Mouse (Mus musculus) neural tube, embryonic 12.5 days (tissue): ENCODE measurements around the gene Cxcr5. TPM values are rescaled to one million over a fixed set of nuclear protein-coding genes. Genes with fewer than 3 reads are reported as not detected.
A peak's percentile ranks its signal among the peaks of the same experiment; 100 is the strongest.

Experiments
- ATAC-seq: fragments of 200-750 bp; cut with Nextera tagmentation; 2 replicates; pipeline ENCODE4 v1.8.0; 2017; ENCODE audit warnings: low read depth, mild to moderate bottlenecking, moderate TSS enrichment, moderate library complexity; ENCODE audit not compliant: low FRiP score
- H3K27ac ChIP-seq: fragments of 300-500 bp; sonication (generic); 2 replicates; pipeline ENCODE4 v1.5.1; 2016
- H3K27me3 ChIP-seq: fragments of 300-500 bp; sonication (generic); replicated peaks from 2 replicates; pipeline ENCODE4 v1.6.1; 2016; ENCODE audit warnings: mild to moderate bottlenecking
- H3K36me3 ChIP-seq: fragments of 300-500 bp; sonication (generic); 2 replicates; pipeline ENCODE4 v1.6.1; 2016; ENCODE audit warnings: mild to moderate bottlenecking
- H3K4me1 ChIP-seq: fragments of 300-500 bp; sonication (generic); 2 replicates; pipeline ENCODE4 v1.6.1; 2016
- H3K4me2 ChIP-seq: fragments of 300-500 bp; sonication (generic); replicated peaks from 2 replicates; pipeline ENCODE4 v1.6.1; 2016; ENCODE audit warnings: mild to moderate bottlenecking
- H3K4me3 ChIP-seq: fragments of 300-500 bp; sonication (generic); 2 replicates; pipeline ENCODE4 v1.5.1; 2016
- H3K9ac ChIP-seq: fragments of 300-500 bp; sonication (generic); 2 replicates; pipeline ENCODE4 v1.6.1; 2016; ENCODE audit warnings: mild to moderate bottlenecking
- H3K9me3 ChIP-seq: fragments of 300-500 bp; sonication (generic); 2 replicates; pipeline ENCODE4 v1.6.1; 2016; ENCODE audit warnings: mild to moderate bottlenecking
- WGBS: fragments of 180-500 bp; shearing (Covaris S2); methylation state at CpG from one replicate; pipeline ENCODE4 v1.1.7; 2016; 5-methylcytosine and 5-hydroxymethylcytosine counted together
- polyA plus RNA-seq: library from polyadenylated mRNA; unstranded; fragments of >200 nt; fragmentation: Nextera tagmentation; extraction: Ambion mirVana; gene quantifications from 2 replicates; pipeline ENCODE4 v1.2.1, GENCODE M21; 2016

The Cxcr5 gene
- polyA plus RNA-seq, 1 experiment from 2014 or later: not detected

DNA sequence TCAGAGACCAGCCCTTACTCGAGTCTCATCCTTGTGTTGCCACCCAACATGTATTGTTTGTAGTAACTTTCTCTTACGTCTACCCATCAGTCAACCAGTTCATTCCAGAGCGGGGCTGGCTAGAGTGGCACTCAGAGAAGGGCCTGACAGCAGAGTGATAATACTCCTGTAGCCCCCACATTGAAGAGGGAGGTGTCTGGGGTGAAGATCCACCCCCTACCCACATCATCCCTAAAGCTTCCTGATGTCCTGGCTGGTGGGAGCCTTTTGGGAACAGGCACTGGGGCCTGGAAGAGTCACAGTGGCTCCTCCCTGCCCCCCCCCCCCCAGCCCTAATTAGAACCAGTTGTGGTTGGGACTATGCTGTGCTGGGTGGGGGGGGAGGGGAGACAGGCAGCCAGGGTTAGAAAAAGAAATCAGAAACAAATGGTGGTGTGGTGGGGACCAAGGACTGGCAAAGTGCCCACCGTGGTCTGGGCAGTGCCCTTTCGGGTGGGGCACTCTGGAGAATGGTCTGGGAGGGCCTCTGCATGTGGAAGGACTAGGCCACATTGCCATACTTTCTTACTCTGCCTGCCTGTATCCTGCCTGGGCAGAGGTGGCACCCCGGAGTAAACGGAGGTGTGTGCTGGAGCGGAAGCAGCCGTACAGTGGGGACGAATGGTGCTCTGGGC, 60.3 kb downstream of the Cxcr5 start:
- peak overlapping the region; percentile 18 for H3K4me2 ChIP-seq
- H3K4me1 ChIP-seq: peaks cover 62% of the 10 kb centered on the region
- no peaks in the 10 kb centered on the region; the same call in 1 of the 2 replicates for H3K27me3 ChIP-seq
- no peak overlapping the region for H3K4me3 ChIP-seq
- ATAC-seq: no peak
- H3K36me3 ChIP-seq: peaks cover 20% of the 10 kb centered on the region
- WGBS: 56% methylated on average over 10 of the region's 10 CpGs
- H3K27ac ChIP-seq: no peak overlapping the region
- H3K9ac ChIP-seq: 0 out of 2 replicates have a peak overlapping the region, but pooled peaks have one; percentile 33
- H3K9me3 ChIP-seq: no peaks in the 10 kb centered on the region

DNA sequence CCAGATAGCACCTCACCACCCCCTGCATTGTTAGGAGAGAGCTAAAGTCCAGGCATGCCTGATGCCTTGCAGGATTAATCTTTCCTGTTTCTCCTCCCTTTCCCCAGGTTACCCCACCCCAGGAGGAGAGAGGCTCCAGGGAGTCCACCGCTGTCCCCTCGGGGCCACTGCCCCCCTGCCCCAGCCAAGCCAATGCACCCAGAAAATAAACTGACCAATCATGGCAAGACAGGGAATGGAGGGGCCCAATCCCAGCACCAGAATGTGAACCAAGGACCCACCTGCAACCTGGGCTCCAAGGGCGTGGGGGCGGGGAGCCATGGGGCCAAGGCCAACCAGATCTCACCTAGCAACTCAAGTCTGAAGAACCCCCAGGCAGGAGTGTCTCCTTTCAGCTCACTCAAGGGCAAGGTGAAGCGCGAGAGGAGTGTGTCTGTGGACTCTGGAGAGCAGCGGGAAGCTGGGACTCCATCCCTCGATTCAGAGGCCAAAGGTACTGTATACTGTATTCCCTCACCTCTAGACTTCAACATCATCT, 61.0 kb downstream of the Cxcr5 start:
- Histone ChIP-seq H3K9ac (0 out of 2 replicates have a peak overlapping the region, but pooled peaks have one; percentile 48), H3K36me3 (peaks cover 13% of the 10 kb centered on the region), H3K27me3 (no peaks in the 10 kb centered on the region; the same call in 1 of the 2 replicates), H3K4me3 (no peak overlapping the region), H3K9me3 (no peaks in the 10 kb centered on the region), H3K4me1 (peaks cover 57% of the 10 kb centered on the region), H3K27ac (no peak overlapping the region), H3K4me2 (peak overlapping the region; percentile 88; the same call in 1 of the 2 replicates)
- WGBS: 56% methylated on average over 8 of the region's 8 CpGs
- no peak for ATAC-seq

DNA sequence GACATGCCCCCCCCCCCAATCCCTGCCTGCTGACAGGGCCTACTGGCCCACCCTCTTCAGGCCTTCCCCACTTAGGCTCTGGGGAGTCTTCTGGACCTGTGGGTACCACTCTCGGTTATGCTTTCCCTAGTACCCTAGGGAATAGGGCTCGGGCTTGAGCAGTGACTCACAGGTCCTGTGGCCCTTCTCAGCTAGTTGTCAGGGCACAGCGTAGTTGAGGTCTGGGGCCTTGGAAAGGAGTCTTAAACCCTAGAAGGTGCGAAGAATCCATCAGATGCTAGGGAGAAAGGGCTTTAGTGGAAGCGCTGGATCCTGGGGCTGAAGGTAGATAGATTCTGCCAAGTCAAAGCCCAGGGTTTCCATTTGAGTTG, 61.5 kb downstream of the Cxcr5 start:
- no peak for ATAC-seq
- Histone ChIP-seq H3K4me1 (peaks cover 56% of the 10 kb centered on the region), H3K4me2 (peak overlapping the region; percentile 88), H3K9me3 (no peaks in the 10 kb centered on the region), H3K27ac (peak overlapping the region; percentile 90), H3K36me3 (peaks cover 9% of the 10 kb centered on the region; the same call in 1 of the 2 replicates), H3K4me3 (peak overlapping the region; percentile 43), H3K9ac (peak overlapping the region; percentile 48), H3K27me3 (no peaks in the 10 kb centered on the region; the same call in 1 of the 2 replicates)
- 29% methylated on average over 5 of the region's 5 CpGs for WGBS

DNA sequence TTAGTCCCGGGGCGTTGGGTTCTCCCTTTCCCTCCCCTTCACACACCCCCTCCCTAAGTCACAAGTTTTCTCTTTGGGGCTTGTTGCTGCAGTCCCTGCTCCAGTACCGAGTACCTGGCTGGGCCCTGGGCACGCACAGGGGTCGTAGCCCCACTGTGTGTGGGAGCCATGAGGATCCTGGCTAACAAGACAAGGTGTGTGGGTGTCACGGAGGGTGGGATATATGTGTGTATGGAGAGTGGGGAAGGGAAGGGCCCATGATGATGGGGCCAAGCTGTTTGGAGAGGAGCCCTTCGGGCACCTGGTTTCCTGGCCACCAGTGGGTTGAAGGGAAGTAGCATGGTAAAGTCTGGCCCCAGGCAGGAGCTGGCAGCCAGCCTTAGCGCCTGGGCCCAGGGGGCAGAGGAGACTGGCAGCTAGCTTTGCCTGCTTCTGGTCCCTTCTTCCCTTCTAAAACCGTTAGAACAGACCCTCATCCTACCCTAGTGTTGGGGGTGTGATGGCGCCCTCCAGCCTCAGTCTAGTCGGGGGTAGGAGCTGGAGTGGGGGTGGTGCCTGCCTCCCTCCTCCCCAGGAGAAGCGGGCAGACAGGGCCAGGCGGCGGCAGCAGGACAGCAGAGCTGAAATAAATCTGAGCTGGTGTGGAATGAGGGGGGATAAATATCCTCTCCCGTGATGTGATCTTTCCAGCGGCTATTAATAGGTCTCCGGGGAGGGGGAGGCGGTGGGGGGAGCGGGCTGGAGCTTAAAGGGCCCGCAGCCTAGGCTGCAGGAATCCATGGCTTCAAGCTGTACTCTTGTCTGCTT, 62.1 kb downstream of the Cxcr5 start:
- H3K4me3 ChIP-seq: peak overlapping the region; percentile 43
- no peaks in the 10 kb centered on the region; the same call in 1 of the 2 replicates for H3K27me3 ChIP-seq
- ATAC-seq: peak; percentile 45
- H3K4me2 ChIP-seq: peak overlapping the region; percentile 88
- peaks cover 9% of the 10 kb centered on the region; the same call in 1 of the 2 replicates for H3K36me3 ChIP-seq
- 10% methylated on average over 20 of the region's 20 CpGs for WGBS
- peaks cover 62% of the 10 kb centered on the region for H3K4me1 ChIP-seq
- peak overlapping the region; percentile 48 for H3K9ac ChIP-seq
- H3K27ac ChIP-seq: peak overlapping the region; percentile 90
- H3K9me3 ChIP-seq: no peaks in the 10 kb centered on the region

DNA sequence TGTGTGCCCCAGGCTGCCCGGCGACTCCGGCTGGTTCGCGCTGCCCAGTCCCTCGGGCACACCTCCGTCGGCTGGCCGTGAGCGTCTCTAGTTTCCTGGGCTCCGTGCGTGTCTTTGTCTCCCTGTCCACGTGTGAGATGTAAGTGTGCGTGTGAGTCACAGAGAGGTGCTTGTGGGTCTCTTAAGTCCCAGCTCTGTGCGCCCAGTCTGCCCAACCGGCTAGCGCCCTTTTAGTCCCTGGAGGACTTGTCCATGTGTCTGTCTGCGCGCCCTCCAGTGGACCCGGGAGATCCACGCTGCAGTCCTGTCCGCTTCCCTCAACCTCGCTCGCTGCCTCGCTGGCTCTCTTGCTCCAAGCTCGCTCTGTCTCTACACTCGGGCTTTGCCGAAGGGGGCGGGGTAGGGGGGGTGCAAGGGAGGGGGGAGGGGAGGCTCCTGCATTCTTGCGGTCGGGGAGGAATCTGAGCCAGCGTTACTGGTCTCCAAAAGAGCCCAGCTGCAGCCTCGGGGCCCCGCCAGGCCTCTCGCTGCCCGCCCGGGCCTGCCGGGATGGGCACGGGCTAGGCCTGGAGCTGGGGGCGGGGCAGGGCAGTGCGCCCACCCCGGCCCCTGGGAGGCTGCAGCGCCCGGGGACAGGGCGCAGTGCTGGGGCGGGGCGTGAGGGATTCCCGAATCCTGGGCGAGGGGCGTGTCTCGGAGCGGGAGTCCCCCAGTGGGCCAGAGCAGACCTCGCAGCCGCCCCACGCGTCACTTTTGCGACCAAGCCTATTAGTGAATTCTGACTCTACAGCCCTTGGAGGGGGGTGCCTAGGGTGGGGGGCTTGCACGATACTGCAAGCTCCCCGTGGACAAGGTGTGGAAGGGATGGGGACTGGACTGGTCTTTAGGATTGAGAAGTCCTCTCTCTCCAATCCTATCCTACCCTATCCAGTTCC, 63.0 kb downstream of the Cxcr5 start:
- WGBS: under 1% methylated on average over 59 of the region's 59 CpGs
- Histone ChIP-seq H3K4me2 (peak overlapping the region; percentile 88), H3K27ac (peak overlapping the region; percentile 90), H3K36me3 (peaks cover 9% of the 10 kb centered on the region; the same call in 1 of the 2 replicates), H3K9ac (peak overlapping the region; percentile 65), H3K27me3 (no peaks in the 10 kb centered on the region; the same call in 1 of the 2 replicates), H3K4me1 (peaks cover 70% of the 10 kb centered on the region), H3K4me3 (peak overlapping the region; percentile 43), H3K9me3 (no peaks in the 10 kb centered on the region)
- peak; percentile 71 for ATAC-seq

DNA sequence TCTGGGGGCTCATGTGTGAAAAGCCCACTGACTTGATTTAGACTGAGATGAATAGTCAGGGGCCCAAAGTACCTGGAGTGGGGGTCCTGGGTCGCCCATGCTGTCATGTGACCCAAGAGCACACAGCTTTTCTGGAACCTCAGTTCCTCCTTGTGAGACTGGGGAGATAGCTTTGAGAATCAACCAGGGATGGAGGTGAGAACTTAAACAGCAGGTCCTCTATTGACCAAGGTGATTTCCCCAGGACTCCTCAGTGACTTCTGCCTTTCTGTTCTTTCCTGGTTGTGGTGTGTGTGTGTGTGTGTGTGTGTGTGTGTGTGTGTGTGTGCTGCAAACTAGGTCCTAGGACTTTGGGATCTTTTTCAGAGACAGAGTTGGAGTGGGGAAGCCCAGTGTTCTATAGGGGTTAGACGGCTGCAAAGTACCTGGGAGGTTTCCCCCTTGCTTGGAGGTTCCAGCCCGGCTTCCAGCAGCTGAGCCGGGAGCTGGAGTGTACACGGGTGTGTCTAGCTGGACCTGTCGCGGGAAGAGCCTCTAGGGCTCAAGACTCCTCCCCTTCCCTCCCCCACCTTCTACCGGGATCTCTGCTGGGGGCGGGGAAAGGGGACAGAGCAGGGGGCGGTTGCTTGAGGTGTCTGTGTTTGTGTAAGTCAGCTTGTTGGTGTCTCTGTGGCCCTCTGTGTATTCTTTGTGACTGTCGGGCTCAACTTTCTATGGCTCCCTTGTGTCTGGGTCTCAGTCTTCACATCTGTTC, 63.9 kb downstream of the Cxcr5 start:
- H3K4me1 ChIP-seq: peaks cover 79% of the 10 kb centered on the region
- WGBS: 3% methylated on average over 11 of the region's 11 CpGs
- peak overlapping the region; percentile 65 for H3K9ac ChIP-seq
- H3K9me3 ChIP-seq: no peaks in the 10 kb centered on the region
- H3K27me3 ChIP-seq: no peaks in the 10 kb centered on the region; the same call in 1 of the 2 replicates
- ATAC-seq: peak; percentile 13
- H3K27ac ChIP-seq: peak overlapping the region; percentile 90; the same call in 1 of the 2 replicates
- peak overlapping the region; percentile 88 for H3K4me2 ChIP-seq
- H3K36me3 ChIP-seq: peaks cover 9% of the 10 kb centered on the region; the same call in 1 of the 2 replicates
- H3K4me3 ChIP-seq: peak overlapping the region; percentile 43

DNA sequence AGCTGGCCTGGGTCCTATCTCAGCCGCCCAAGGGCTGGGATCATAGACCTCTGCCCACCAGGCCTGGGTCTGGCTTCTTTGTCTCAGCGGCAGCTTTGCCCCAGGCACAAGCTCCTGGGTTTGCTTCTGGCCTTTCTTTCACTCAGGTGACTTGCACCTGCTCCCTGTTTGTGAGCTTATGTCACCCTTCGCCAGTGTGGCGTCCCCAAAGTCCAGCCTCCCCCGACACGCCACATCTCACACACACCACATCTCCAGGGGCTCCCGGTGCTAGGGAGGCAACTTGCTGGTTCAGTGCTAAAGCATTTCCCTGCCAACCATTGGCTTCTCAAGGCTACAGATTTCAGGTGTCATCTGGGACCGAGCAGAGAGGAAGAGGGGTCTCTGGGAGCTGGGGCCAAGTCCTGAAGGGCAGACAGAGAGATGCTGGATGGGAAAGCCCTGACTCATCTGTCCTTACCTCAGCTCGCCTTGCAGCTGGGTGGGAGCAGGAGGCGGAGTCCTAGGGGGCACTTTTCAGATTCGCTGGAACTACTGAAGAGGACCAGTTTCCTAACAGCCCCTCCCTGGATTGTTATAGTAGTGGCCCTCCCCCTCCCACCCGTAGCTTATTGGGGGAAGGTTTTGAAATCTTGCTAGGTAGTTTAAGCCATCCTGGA, 64.7 kb downstream of the Cxcr5 start:
- Histone ChIP-seq H3K27me3 (no peaks in the 10 kb centered on the region; the same call in 1 of the 2 replicates), H3K9ac (no peak overlapping the region), H3K4me1 (peaks cover 85% of the 10 kb centered on the region), H3K4me3 (no peak overlapping the region), H3K36me3 (peaks cover 9% of the 10 kb centered on the region; the same call in 1 of the 2 replicates), H3K27ac (no peak overlapping the region), H3K4me2 (no peak overlapping the region), H3K9me3 (no peaks in the 10 kb centered on the region)
- ATAC-seq: no peak
- 53% methylated on average over 12 of the region's 12 CpGs for WGBS

DNA sequence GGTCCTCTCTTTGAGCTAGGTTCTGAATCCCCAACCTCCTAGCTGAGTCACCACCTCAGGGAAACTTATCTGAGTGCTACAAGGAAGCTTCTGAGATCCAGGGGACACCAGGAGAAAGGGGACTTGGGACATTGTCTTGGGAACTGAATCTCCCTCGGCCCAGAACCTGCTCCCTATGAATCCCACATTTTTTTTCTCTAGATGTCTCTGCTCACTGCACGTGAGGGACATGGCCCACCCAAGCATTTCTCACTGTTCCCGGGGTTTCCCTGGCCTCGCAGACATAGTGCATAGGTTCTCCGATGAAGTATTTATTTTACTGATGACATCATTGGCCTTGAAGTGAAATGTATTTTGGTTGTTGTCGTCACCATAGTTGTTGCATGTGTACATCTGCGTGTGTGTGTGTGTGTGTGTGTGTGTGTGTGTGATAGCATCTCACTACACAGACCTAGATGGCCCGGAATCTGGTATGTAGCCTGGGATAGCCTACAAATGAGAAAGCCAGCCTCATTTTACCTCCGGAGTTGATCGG, 65.8 kb downstream of the Cxcr5 start:
- no peak overlapping the region for H3K27ac ChIP-seq
- H3K36me3 ChIP-seq: 0 out of 2 replicates have a peak, but pooled peaks cover 2% of the 10 kb centered on the region
- H3K9me3 ChIP-seq: no peaks in the 10 kb centered on the region
- H3K4me3 ChIP-seq: no peak overlapping the region
- 87% methylated on average over 10 of the region's 10 CpGs for WGBS
- no peak overlapping the region for H3K4me2 ChIP-seq
- ATAC-seq: no peak
- peaks cover 78% of the 10 kb centered on the region for H3K4me1 ChIP-seq
- H3K27me3 ChIP-seq: no peaks in the 10 kb centered on the region; the same call in 1 of the 2 replicates
- H3K9ac ChIP-seq: no peak overlapping the region

DNA sequence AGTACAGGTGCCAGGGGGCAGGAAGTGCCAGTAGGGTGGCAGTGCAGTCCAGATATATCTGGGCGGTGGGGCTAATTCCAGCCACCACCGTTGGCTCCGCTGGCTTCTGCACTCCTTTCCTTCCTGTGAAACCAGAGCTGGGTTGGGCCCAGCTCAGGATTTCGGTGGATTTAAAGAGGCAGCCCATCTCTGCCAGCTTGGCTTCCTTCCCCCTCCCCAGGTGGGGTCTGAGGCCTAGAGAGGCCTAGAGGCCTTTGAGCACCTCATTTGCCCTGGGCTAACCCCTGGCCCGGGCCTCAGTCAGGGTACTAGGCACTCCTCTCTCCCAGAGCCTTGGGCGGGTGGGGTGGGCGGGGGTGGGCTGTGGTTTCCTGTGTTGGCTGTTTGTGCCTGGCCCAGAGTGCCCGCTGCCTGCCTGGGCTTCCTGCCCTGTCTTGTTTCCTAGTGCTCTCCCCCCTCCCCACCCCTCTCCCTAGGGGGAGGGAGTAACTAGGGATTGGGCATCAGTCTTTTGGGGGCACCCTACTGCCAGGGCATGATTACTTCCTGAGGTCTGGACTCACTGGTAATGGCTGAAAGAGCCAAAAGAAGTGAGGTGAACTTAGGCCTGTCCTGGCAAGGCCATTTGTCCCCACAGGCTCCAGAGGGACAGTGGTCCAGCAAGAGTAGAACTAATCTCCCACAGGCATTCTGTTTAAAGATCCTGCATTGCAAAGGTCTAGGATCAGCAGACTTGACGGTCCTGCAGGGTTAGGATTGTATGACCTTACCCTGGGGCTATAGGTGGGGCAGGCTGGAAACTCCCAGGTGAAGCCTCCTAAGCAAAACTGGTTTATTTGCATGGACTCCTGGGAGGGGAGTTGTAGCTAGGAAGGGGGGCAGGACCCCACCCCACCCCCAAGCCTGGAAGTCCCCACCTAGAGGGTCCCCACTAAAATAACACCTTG, 66.5 kb downstream of the Cxcr5 start:
- Histone ChIP-seq H3K27ac (no peak overlapping the region), H3K4me1 (peaks cover 78% of the 10 kb centered on the region), H3K9ac (0 out of 2 replicates have a peak overlapping the region, but pooled peaks have one; percentile 9), H3K36me3 (no peaks in the 10 kb centered on the region), H3K4me2 (peak overlapping the region; percentile 27), H3K9me3 (no peaks in the 10 kb centered on the region), H3K4me3 (no peak overlapping the region), H3K27me3 (no peaks in the 10 kb centered on the region)
- no peak for ATAC-seq
- WGBS: 52% methylated on average over 9 of the region's 9 CpGs
